Mouse (Mus musculus) midbrain, embryonic 15.5 days (tissue): ENCODE data around the gene Ttc34. TPM values are rescaled to one million over a fixed set of nuclear protein-coding genes. Genes with fewer than 3 reads are reported as not detected.

Experiments
- ATAC-seq: fragments of 200-750 bp; cut with Nextera tagmentation; replicated peaks from 2 replicates; pipeline ENCODE4 v1.8.0; 2017; ENCODE audit warnings: moderate TSS enrichment
- H3K27ac ChIP-seq: fragments of 300-500 bp; sonication (generic); 2 replicates; pipeline ENCODE4 v1.5.1; 2015; ENCODE audit warnings: mild to moderate bottlenecking, inconsistent platforms
- H3K27me3 ChIP-seq: fragments of 300-500 bp; sonication (generic); replicated peaks from 2 replicates; pipeline ENCODE4 v1.6.1; 2015; ENCODE audit warnings: inconsistent platforms
- H3K36me3 ChIP-seq: fragments of 300-500 bp; sonication (generic); replicated peaks from 2 replicates; pipeline ENCODE4 v1.6.1; 2015; ENCODE audit warnings: inconsistent platforms
- H3K4me1 ChIP-seq: fragments of 300-500 bp; sonication (generic); 2 replicates; pipeline ENCODE4 v1.6.1; 2015; ENCODE audit warnings: inconsistent platforms
- H3K4me2 ChIP-seq: fragments of 300-500 bp; sonication (generic); 2 replicates; pipeline ENCODE4 v1.6.1; 2015; ENCODE audit warnings: inconsistent platforms, mild to moderate bottlenecking, moderate library complexity
- H3K4me3 ChIP-seq: fragments of 300-500 bp; sonication (generic); 2 replicates; pipeline ENCODE4 v1.5.1; 2015; ENCODE audit warnings: mild to moderate bottlenecking, inconsistent platforms
- H3K9ac ChIP-seq: fragments of 300-500 bp; sonication (generic); 2 replicates; pipeline ENCODE4 v1.6.1; 2015; ENCODE audit warnings: mild to moderate bottlenecking, inconsistent platforms
- H3K9me3 ChIP-seq: fragments of 300-500 bp; sonication (generic); 2 replicates; pipeline ENCODE4 v1.6.1; 2016; ENCODE audit warnings: inconsistent platforms
- WGBS: fragments of 180-500 bp; shearing (Covaris S2); methylation state at CpG from one replicate; pipeline ENCODE4 v1.1.7; 2015; ENCODE audit warnings: mixed read lengths; 5-methylcytosine and 5-hydroxymethylcytosine counted together
- polyA plus RNA-seq: library from polyadenylated mRNA; unstranded; fragments of >200 nt; fragmentation: Nextera tagmentation; extraction: Ambion mirVana; gene quantifications from 2 replicates; pipeline ENCODE4 v1.2.1, GENCODE M21; 2015

Ttc34 gene
- polyA plus RNA-seq, 1 experiment from 2014 or later: 1.6 TPM

DNA sequence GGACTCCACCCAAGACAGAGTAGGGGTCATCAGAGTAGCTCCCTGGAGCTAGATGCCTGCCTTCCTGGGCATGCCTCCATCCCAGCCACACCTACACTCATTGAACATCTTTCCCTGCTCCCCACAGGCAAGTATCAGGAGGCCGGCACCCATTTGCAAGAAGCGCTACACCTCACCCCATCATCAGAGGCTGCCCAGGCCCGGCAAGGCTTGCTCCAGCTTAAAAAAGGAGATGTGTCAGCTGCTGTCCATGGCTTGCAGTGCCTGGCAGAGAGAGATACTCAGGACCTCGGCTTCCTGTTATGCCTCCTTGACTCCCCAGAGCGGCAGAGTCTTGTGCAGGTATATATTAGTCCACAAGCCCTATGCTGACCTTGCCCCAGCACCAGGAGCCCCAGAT, 24.7 kb downstream of the Ttc34 start:
- Histone ChIP-seq H3K4me3 (no peak overlapping the region), H3K4me1 (peaks cover 12% of the 10 kb centered on the region), H3K27ac (no peak overlapping the region), H3K9me3 (no peaks in the 10 kb centered on the region), H3K4me2 (no peak overlapping the region), H3K27me3 (no peaks in the 10 kb centered on the region), H3K9ac (no peak overlapping the region), H3K36me3 (no peaks in the 10 kb centered on the region)
- ATAC-seq: no peak
- WGBS: 76% methylated on average over 5 of the region's 5 CpGs

DNA sequence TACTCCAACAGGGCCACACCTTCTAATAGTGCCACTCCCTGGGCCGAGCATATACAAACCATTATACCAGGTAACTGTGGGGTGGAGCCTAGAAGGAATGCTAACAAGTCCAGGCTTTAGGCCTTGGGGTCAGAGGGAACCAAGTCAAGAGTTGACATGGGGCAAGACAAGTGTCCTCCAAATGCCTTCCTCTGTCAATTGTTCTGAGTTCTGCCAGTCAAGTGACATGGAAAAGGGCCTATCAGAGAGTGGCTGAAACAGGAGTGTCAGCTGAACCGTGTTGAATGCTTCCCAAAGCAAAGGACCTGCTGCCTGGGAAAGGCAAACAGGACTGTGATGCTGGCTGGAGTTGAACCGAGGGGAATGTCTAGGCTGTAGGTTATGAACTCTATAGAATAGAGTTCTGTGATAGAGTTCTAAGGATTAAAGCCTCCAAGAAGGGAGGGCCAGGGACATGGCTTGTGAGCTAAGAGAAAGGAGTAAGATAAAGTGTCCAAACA, 26.2 kb downstream of the Ttc34 start:
- H3K4me3 ChIP-seq: no peak overlapping the region
- peaks cover 18% of the 10 kb centered on the region for H3K4me1 ChIP-seq
- no peaks in the 10 kb centered on the region for H3K9me3 ChIP-seq
- H3K36me3 ChIP-seq: no peaks in the 10 kb centered on the region
- no peak overlapping the region for H3K9ac ChIP-seq
- ATAC-seq: no peak
- no peaks in the 10 kb centered on the region for H3K27me3 ChIP-seq
- H3K27ac ChIP-seq: peak overlapping the region; percentile 81
- H3K4me2 ChIP-seq: no peak overlapping the region
- 90% methylated on average over 3 of the region's 3 CpGs for WGBS

DNA sequence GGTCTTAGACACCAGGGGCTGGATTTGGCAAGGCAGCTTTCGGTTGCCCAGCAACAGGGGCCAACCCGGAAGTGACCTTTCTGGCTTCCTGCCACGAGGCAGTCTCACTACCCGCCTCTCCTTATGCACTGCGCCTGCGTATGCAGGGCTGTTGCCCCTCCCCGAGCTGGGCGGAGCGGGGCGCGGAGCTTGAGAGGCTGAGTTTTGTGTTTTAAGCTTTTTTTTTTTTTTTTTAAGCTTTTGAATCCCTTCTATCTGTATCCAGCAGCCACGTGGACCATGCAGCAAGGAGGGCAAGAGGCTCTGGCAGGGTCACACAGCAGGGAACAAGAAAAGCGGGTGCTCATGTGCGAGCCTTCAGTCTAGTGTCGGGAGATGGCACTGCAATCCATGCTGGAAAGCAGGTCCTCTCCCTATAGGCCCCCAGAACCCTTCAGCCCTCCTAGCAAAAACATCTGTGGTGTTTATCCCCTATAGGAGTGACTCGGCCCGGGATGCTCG, 27.1 kb downstream of the Ttc34 start:
- Histone ChIP-seq H3K27me3 (no peaks in the 10 kb centered on the region), H3K36me3 (no peaks in the 10 kb centered on the region), H3K4me1 (peaks cover 18% of the 10 kb centered on the region), H3K4me3 (peak overlapping the region; percentile 42), H3K27ac (peak overlapping the region; percentile 81), H3K9ac (peak overlapping the region; percentile 53), H3K4me2 (peak overlapping the region; percentile 56), H3K9me3 (no peaks in the 10 kb centered on the region)
- 0% methylated on average over 18 of the region's 18 CpGs for WGBS
- peak; percentile 91 for ATAC-seq

DNA sequence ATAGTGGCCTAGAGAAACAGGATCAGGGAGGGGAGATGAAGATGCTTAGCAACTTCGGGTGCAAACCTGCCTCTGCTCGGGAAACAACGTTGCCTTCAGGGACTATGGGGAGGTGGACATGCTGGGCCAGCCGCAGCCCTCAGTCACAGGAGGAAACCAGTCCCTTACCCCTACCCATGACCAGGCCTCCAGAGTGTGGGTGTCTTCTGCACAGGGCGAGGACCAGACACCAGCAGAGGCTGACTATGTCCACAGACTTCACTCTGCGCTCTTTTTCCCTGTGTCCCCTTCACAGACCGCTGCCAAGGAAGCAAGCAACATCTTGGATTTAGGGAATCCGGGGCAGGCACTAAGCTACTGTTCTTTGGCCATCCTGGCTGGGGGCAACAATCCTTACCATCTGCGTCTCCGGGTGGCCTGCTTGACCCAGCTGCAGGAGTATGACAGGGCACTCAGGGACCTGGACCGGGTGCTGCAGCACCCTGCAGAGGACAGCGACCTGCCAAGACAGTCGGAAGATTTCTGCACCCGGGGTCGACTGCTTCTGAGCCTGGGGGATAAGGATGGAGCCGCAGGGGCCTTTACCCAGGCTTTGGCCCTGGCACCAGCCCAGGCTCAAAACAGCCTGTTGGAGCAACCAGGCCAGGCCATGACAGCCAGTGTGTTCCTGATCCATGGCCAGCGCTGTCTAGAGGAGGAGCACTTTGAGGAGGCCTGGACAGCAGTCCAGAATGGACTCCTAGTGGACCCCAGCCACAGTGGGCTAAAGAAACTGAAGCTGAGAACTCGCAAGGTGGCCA, 27.9 kb downstream of the Ttc34 start:
- Histone ChIP-seq H3K4me3 (peak overlapping the region; percentile 42; the same call in 1 of the 2 replicates), H3K9me3 (no peaks in the 10 kb centered on the region), H3K4me1 (peaks cover 18% of the 10 kb centered on the region), H3K27me3 (no peaks in the 10 kb centered on the region), H3K27ac (peak overlapping the region; percentile 81), H3K36me3 (no peaks in the 10 kb centered on the region), H3K4me2 (peak overlapping the region; percentile 56), H3K9ac (peak overlapping the region; percentile 53)
- WGBS: 83% methylated on average over 18 of the region's 18 CpGs
- 0 out of 2 replicates have a peak, but pooled peaks have one; percentile 7 for ATAC-seq

DNA sequence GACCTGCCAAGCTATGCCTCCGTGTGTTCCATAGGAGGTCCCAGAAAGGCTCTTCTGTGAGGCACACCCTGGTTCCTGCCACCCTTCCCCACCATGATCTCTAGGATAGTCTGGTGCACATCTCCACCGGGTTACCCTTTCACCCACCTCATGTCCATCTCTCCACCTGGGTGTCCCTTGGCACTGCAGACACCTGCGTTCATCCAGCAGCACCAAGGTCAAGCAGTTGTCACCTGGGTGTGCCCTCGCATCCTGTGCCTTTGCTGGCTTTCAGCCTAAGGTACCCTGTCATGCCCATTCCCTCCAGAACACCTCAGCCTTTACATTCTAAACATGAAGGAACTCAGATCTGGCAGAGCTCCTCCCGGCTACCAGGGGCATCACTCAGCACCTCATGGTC, 29.1 kb downstream of the Ttc34 start:
- H3K27ac ChIP-seq: no peak overlapping the region
- 89% methylated on average over 5 of the region's 5 CpGs for WGBS
- no peak overlapping the region for H3K4me3 ChIP-seq
- no peaks in the 10 kb centered on the region for H3K36me3 ChIP-seq
- H3K9me3 ChIP-seq: no peaks in the 10 kb centered on the region
- no peak for ATAC-seq
- H3K27me3 ChIP-seq: no peaks in the 10 kb centered on the region; the same call in 1 of the 2 replicates
- H3K9ac ChIP-seq: no peak overlapping the region
- H3K4me1 ChIP-seq: peaks cover 19% of the 10 kb centered on the region
- no peak overlapping the region for H3K4me2 ChIP-seq

DNA sequence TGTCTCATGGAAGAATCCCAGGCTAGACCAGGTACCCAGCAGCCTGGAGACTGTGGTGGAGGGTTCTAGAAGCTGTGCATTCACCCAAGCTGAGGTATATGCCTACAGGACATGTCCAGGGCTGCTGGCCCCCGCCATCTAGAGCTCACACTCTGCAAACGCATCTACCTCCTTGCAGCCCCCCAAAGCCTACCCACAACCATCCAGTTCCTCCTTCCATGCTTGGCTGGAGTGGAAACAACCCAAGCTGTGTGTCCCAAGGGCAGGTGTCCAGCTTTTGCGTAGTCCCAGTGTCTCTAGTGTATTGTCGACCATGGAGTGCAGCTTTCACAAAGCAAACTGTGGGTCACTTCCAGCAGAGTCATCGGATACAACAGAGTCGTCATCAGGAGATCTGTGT, 30.0 kb downstream of the Ttc34 start:
- ATAC-seq: no peak
- no peaks in the 10 kb centered on the region; the same call in 1 of the 2 replicates for H3K27me3 ChIP-seq
- H3K36me3 ChIP-seq: no peaks in the 10 kb centered on the region
- H3K4me2 ChIP-seq: no peak overlapping the region
- H3K4me1 ChIP-seq: peaks cover 25% of the 10 kb centered on the region
- H3K9ac ChIP-seq: no peak overlapping the region
- no peak overlapping the region for H3K27ac ChIP-seq
- WGBS: 86% methylated on average over 6 of the region's 6 CpGs
- no peak overlapping the region for H3K4me3 ChIP-seq
- H3K9me3 ChIP-seq: no peaks in the 10 kb centered on the region

DNA sequence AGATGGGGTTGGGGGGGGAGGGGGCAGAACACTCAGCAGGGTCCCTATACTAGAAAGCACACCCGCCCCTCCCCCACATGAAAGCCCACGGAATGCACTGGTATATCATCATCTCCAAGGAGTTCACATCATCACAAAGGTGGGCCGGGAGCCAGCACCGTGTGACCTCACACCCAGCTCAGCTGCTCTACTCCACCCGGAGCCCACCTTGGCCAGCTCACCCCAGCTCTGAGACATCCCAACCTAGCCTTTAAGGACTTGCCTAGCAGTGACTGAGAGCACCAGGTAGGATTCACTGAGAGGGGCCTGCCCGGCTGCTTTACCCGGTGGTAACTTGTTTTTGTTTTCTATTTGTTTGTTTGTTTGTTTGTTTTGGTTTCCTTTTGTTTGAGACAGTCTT, 32.2 kb downstream of the Ttc34 start, which contains the start of gene Mmel1:
Mmel1 (plus strand) TSS at position 146 of the 400 bp plus-strand sequence.
- H3K9ac ChIP-seq: no peak within 1 kb of the TSS
- no peaks in the 10 kb centered on the region for H3K36me3 ChIP-seq
- H3K9me3 ChIP-seq: no peaks in the 10 kb centered on the region
- peaks cover 21% of the 10 kb centered on the region for H3K4me1 ChIP-seq
- no peak for ATAC-seq
- no peak within 1 kb of the TSS for H3K4me3 ChIP-seq
- WGBS: 92% methylated on average over 7 of the region's 7 CpGs
- peaks cover 3% of the 10 kb centered on the region; the same call in 1 of the 2 replicates for H3K27me3 ChIP-seq
- no peak within 1 kb of the TSS for H3K27ac ChIP-seq
- H3K4me2 ChIP-seq: no peak within 1 kb of the TSS

DNA sequence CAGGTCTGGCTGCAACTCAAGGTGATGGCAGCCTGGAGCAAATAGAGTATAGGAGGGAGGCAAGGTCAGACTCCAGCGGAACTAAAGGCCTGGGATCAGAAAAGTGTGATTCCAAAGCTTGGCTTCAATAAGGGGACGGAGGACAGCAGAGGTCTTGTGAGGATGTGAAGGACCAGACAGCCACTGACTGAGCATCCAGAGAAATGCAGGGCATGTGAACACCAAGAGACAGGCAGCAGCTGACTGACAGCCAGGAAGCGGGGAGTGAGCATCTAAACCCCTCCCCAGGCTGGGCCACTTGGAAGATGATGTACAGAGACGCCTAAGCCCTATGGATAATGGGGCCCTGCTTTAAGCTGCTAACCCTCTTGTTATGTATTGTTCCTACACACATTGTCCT, 33.5 kb downstream of the Ttc34 start:
- no peak overlapping the region for H3K4me2 ChIP-seq

DNA sequence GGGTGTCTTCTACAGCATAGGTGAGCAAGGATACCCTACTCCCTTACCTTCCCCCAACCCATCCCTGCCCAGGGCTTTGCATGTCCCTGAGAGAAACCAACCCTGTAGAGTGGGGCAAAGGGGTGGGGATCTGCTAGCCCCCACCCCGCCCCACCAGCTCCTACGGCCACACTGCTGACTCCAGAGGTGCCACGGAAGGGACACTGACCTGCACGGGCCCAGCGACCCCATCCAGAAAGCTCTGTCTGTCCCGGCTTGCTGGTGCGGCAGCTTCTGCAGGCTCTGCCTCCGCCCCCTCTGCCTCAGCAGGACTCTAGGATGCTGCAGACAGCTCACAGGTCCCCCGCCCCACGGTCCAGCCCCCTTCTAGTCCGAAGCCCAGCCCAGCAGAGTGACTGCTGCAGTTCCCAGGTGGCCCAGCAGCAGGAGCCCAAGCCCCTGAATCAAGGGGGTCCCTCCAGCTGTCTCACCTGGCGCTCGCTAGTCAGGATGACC, 34.5 kb downstream of the Ttc34 start:
- Histone ChIP-seq H3K4me1 (peaks cover 13% of the 10 kb centered on the region), H3K36me3 (no peaks in the 10 kb centered on the region), H3K9ac (no peak overlapping the region), H3K9me3 (no peaks in the 10 kb centered on the region), H3K27me3 (peaks cover 3% of the 10 kb centered on the region; the same call in 1 of the 2 replicates), H3K4me2 (peak overlapping the region; percentile 45), H3K4me3 (peak overlapping the region; percentile 34), H3K27ac (no peak overlapping the region)
- WGBS: 4% methylated on average over 13 of the region's 13 CpGs
- peak; percentile 63 for ATAC-seq

More for the DNA sequence above, 33.5 kb downstream of the Ttc34 start:
- Histone ChIP-seq H3K9me3 (no peaks in the 10 kb centered on the region), H3K4me1 (peaks cover 13% of the 10 kb centered on the region), H3K27ac (no peak overlapping the region), H3K36me3 (no peaks in the 10 kb centered on the region), H3K27me3 (peaks cover 3% of the 10 kb centered on the region; the same call in 1 of the 2 replicates), H3K4me3 (no peak overlapping the region), H3K9ac (no peak overlapping the region)
- no peak for ATAC-seq
- 58% methylated on average over 4 of the region's 4 CpGs for WGBS

DNA sequence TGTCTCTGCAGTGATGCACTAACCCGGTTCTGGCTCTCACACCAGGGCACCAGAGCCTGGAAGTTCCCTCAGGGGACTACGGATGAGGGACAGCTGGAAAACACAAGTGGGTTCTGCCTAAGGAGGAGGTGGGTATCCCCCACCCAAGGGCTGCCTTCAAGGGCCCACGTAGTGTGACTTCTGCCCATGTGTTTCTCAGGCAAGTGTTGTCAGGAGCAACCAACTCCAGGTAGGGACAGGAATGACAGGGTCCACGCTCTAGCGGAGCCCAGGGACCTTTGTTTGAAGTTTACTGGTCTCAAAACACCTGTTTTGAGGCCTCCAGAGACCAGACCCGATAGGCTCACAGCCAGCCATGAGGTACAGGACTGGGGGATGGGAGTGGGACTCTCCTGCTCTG, 35.9 kb downstream of the Ttc34 start:
- Histone ChIP-seq H3K4me1 (peaks cover 11% of the 10 kb centered on the region), H3K4me2 (no peak overlapping the region), H3K4me3 (no peak overlapping the region), H3K9me3 (no peaks in the 10 kb centered on the region), H3K27me3 (peaks cover 3% of the 10 kb centered on the region; the same call in 1 of the 2 replicates), H3K27ac (no peak overlapping the region), H3K9ac (no peak overlapping the region), H3K36me3 (no peaks in the 10 kb centered on the region)
- ATAC-seq: no peak
- WGBS: 76% methylated on average over 6 of the region's 6 CpGs

DNA sequence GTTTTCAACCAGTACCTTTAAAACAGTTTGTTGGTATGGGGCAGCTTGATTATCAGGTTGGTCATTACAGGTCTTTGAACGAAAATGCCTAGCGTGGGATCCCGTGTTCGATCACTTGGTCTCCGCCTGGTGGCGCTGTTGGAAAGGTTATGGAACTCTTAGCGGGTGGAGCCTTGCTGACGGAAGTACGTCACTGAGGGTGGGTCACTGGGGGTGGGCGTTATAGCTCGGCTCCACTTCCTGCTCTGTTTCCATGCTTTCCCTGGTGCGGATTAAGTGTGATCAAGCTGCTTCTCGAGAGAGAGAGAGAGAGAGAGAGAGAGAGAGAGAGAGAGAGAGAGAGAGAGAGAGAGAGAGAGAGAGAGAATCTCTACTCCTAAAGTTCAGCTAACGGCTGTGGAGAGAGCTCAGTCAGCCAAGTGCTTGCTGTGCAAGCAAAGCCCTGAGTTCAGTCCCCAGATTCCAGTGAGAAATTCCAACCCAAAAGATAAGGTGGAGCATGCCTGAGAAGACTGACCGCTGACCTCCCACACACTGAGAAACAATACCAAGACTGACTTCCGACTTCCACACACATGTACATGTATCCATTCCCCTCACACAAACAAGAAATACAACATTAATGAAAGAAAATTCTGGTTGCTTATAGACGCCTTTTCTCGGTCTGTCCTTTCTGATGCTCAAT, 40.7 kb downstream of the Ttc34 start:
- Histone ChIP-seq H3K4me2 (peak overlapping the region; percentile 59), H3K4me3 (peak overlapping the region; percentile 31), H3K4me1 (peaks cover 4% of the 10 kb centered on the region), H3K36me3 (no peaks in the 10 kb centered on the region), H3K27me3 (0 out of 2 replicates have a peak, but pooled peaks cover 2% of the 10 kb centered on the region), H3K27ac (peak overlapping the region; percentile 75), H3K9me3 (no peaks in the 10 kb centered on the region), H3K9ac (peak overlapping the region; percentile 27; the same call in 1 of the 2 replicates)
- WGBS: 12% methylated on average over 17 of the region's 18 CpGs
- ATAC-seq: peak; percentile 97

DNA sequence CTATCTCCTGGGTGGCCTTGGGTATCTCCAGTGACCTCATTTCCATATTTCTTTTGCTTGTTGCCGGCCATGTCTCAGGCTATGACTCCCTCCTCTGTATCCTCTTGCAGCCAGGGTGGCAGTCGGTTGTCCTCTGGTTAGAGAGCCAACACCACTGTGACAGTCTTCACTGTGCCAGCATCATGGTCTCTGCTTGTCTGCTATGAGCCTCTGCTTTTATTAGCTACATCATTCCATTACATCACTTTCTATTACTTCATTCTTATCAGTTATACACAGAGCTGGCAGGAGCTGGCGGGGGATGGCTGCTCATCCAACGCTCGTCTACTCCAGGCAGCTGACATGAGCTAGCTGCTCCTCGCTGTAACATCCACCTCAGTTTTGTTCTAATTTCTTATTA, 43.5 kb downstream of the Ttc34 start:
- WGBS: 79% methylated on average over 6 of the region's 6 CpGs
- no peaks in the 10 kb centered on the region for H3K9me3 ChIP-seq
- no peak overlapping the region for H3K4me3 ChIP-seq
- H3K9ac ChIP-seq: no peak overlapping the region
- peaks cover 4% of the 10 kb centered on the region for H3K4me1 ChIP-seq
- H3K27ac ChIP-seq: no peak overlapping the region
- H3K27me3 ChIP-seq: no peaks in the 10 kb centered on the region
- H3K4me2 ChIP-seq: no peak overlapping the region
- H3K36me3 ChIP-seq: no peaks in the 10 kb centered on the region
- ATAC-seq: no peak
